Mouse (Mus musculus): Measurements from ENCODE around the gene Aff3.

Aff3 gene

DNA sequence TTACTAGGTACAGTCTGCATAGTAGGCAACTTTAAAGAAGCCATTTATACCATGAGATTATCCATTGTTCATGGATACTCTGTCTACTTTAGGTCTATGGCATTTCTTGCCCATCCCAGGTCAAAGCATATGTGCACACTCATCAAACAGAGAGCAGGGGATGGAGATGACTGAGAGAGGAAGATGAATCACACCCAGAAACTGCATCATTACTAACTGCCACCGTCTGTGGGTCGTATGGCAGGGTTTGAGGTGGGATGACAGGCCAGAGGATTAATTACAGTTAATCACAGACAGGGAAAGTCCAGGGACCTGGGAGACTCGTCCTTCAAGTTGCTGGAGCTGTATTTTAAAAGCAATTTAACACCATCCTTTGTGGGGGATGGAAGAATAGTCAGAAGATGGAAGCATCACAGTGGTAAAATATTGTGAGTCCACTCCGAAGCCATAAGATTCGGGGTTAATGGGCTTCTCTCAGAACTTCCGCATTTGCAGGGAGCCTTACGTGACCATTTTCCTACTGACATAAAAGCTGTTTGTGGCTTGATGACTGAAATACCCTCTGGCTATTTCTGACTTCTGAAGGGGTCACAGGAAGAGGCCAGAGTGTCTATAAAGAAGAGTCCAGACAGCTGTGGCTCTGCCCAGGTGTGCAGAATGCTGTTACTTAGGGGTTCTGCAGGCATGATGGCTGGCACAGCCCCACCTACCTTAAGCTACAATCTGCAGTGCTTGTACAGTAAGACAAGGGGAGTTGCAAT is 427.5 kb downstream of the Aff3 start:
- DNase-seq (ENCODE audit: low spot score): no peak

- no peak for DNase-seq (ENCODE audit: low spot score)
Measured at GRCm38 (mm10) chr1:38233121-38233520, 431.6 kb downstream of the Aff3 start.

GRCm38 (mm10) chr1:38230041-38230440 is 434.7 kb downstream of the Aff3 start:
- no peak for DNase-seq (ENCODE audit: low spot score)

DNA sequence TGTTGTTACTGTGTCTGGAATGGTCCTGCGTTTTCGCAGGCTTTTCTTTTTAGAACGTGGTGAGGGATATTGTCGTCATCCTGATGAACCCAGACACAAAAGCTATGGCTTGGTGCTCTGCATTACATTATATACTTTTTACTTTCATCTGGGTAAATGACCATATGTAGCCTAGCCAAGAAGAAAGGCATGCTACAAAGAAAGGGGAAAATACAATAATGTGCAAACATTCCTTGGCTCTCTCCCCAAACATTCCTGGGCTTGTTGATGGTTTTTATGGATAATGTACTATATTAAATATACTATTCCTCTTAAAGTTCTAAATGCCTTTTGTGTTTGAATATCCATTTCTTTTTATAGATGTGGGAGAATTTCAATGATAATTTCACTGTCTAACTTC is 435.9 kb downstream of the Aff3 start:
- no peak for DNase-seq (ENCODE audit: low spot score)

- DNase-seq (ENCODE audit: low spot score): no peak
Measured at GRCm38 (mm10) chr1:38225166-38225565, 439.6 kb downstream of the Aff3 start.

DNA sequence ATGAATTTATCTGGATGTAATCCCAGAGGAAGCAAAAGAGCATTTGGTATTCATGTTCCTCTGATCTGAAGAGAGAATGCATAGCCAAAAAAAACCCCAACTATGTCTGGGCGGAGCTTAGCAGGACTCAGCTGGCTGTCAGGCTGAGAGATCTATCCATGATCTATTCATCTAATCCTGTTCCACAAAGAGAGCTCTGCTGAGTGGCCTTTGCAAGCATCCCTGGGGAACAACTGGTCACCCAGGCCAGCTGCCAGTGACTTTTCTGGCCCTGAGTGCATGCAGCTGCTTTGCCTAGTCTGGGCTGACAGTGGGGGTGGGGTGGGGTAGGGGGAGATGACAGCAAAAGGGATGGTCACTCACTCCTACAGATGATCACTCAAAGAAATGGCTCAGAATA is 442.6 kb downstream of the Aff3 start:
- DNase-seq (ENCODE audit: low spot score): no peak

- no peak for DNase-seq (ENCODE audit: low spot score)
Measured at GRCm38 (mm10) chr1:38221431-38221830, 443.3 kb downstream of the Aff3 start.

GRCm38 (mm10) chr1:38217912-38218795 is 446.6 kb downstream of the Aff3 start:
- DNase-seq (ENCODE audit: low spot score): no peak

- no peak for DNase-seq (ENCODE audit: low spot score)
Measured at GRCm38 (mm10) chr1:38217098-38217497, 447.7 kb downstream of the Aff3 start.

DNA sequence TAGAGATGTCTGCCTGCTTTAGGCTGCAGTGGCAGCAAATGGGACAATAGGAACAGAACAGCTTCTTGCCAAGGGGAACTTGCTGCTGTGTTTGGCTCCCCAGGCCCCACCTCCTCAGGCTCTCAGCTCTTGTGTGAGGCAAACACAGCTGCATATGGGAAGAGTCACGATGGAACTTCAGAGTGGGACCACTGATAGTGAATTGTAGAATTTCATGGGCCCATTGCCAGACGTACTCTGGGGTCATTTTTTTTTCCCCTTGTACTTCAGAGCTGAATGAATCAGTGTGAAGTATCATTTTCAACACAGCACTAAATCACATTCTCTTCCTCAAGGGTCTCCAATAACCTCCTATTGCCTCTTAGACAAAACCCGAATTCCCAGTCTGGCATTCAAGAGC is 451.4 kb downstream of the Aff3 start:
- DNase-seq (ENCODE audit: low spot score): no peak

- no peak for DNase-seq (ENCODE audit: low spot score)
Measured at GRCm38 (mm10) chr1:38212386-38212785, 452.4 kb downstream of the Aff3 start.

- peak; percentile 66 for DNase-seq (ENCODE audit: low spot score)
Measured at GRCm38 (mm10) chr1:38202475-38203183, 462.1 kb downstream of the Aff3 start.

GRCm38 (mm10) chr1:38201796-38202195 is 463.0 kb downstream of the Aff3 start:
- DNase-seq (ENCODE audit: low spot score): no peak

DNA sequence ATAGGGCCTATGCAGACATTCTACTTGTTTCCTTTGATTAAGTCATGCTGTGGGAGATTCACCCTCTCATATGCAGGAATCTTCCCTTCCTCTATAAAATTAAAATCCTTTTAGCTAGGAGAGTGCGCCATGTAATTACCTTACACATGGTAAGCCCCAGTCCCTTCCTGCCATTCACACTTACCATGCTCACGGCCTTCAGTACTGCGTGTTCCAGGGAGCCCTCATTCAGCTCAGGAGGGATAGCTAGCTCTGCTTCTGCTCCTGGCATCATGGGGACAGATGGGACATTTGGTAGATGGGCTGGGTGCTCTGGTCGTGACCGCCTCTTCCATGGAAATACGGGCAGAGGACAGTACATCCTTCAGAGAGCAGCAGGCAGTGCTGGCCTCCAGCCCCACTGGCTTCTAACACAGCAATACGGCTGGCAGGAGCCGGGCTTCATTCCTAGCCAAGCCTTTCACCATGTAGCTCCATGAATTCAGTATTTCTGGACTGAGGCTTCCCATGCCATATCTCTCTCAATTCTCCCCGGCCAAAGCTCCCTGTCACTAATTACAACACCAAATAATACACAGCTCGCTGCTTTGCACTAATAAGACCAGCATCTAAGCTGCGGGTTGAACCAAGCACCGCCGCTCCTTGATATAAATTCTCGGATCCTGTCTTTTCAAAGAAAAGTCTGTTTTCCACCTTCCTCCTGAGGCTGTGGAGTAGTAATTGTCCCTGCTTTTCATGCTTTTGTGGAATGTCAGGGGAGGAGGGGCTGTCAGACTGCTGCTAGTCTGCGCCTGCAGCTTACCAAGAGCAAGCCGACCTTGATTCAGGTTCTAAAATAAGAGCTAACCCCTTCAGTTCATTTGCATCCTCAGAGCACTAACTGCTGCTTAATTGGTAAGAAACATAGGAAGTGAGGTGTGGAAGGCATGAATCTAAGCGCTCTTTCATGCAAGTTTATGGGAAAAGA is 464.8 kb downstream of the Aff3 start:
- no peak for DNase-seq (ENCODE audit: low spot score)

- no peak for DNase-seq (ENCODE audit: low spot score)
Measured at GRCm38 (mm10) chr1:38198393-38199029, 466.2 kb downstream of the Aff3 start.

- DNase-seq (ENCODE audit: low spot score): no peak
Measured at GRCm38 (mm10) chr1:38197145-38197682, 467.5 kb downstream of the Aff3 start.

GRCm38 (mm10) chr1:38195721-38196120 is 469.0 kb downstream of the Aff3 start:
- DNase-seq (ENCODE audit: low spot score): no peak

DNA sequence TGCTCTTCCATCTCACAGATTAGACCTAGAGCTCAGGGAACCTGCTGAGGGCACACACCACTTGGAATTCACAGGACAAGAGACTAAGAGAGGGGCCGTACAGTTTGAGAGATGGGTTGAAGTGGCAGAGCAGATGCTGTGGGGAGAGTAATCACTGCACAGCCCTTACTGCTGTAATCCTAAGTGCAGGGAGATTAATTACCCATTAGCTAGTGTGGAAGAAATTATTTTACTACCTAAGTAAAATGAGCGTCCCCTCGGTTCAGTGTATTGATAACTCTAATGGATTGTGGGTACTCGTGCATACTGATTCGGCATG is 478.6 kb downstream of the Aff3 start:
- DNase-seq (ENCODE audit: low spot score): no peak

DNA sequence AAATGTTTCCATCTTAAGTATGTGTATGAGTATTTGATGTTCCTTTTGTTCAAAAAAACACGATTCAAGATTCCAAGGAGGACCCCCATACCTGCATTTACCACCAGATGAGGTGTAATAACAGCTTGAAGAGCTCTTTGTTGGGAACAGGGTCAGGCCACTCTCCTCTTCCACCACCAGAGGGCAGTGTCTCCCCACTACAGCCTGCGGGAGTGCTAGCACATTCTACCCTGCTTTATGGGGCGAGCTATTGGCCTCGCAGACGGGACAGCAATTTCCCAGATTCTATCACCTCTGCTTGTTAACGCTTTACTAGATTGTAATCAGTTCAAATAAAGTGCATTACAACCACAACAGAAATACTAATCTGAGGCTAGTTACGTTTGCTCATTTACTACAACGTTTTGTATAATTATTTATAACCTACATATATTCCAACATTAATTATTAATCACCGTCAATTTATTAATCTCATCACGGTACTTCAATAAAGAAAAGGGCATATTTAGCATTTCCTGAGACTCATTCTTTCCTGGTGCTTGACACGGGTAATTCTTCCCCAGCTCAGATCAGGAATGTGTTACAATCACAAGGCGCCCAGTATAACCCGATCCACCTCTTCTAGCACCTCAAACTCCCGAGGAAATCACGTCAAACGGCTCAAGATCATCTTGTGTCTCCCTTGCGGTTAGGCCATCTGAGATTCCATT is 479.1 kb downstream of the Aff3 start:
- peak; percentile 86 for DNase-seq (ENCODE audit: low spot score)

DNA sequence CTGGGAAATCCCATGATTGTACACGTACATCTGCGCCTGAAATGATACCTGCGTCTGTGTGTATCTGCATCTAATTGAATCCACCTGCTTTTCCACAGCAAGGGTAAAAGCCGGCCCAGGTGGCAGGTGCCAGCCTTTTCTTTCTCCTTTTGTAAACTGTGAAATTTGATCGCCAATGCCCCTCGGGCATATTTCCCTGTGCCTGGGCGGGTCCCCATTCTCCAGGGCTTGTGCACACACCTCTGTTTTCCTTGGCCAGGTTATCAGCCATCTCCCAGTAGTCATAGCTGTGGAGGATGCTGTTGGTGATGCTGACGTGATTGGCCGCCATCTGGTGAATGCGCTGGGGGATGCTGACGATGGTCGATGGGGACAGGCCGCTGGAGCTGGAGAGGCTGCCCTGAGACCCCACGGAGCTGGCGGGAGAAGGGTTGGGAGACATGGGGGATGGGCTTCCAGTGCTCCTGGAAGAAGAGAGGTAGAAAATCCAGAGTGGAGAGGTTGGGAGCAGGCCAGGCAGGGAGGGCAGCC is 483.7 kb downstream of the Aff3 start:
- no peak for DNase-seq (ENCODE audit: low spot score)
